Mouse (Mus musculus) erythroblast, embryonic 14.5 days (primary cell): ENCODE data around the gene Sobp.

Experiments
- GATA1 ChIP-seq: IDR thresholded peaks from 2 replicates; pipeline ENCODE4 v1.6.1; 2012; ENCODE audit warnings: low read length, inconsistent platforms, mixed read lengths
- TAL1 ChIP-seq: IDR thresholded peaks from 3 replicates; pipeline ENCODE4 v1.6.1; 2012; ENCODE audit warnings: low read length, inconsistent platforms, mixed read lengths

DNA sequence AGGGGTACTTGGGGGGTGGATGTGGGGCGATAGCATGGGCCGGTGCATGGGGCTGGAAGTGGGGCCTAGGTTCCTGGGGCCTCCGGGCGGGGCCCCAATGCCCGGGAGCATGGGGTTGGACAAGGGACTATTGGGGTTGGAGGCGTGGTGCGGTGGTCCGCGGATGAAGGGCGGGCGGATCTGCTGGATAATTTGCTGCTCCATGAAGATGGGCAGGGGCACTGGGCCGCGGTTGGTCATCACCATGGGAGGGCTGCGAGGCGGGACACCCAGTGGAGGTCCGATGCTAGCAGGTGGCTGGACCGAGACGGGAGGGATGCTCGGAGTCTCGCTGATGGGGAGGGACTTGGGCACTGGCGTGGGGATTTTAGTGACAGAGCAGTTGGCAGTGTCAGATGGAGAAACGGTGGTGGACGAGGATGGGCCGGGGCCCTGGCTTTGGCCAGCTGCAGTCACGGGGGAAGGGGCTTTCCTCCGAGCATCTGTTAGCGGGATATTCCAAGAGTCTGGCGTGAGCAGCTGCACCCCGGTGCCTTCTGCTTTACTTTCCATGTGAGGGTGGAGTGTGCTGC lies 152.1 kb downstream of the Sobp start:
- no peak for TF ChIP-seq GATA1
- no peak for TF ChIP-seq TAL1
